Mouse (Mus musculus): ENCODE results near the gene Ptpn22. TPM values are rescaled to one million over a fixed set of nuclear protein-coding genes. Genes with fewer than 3 reads are reported as not detected.
"Not testable (repeated sequence)": the region's sequence is repeated elsewhere in the genome, so short reads cannot be mapped to it uniquely, and the experiment has no call there.

Gene Ptpn22
- polyA plus RNA-seq, 1 experiment from 2014 or later: 0.17 TPM

- H3K27ac ChIP-seq (ENCODE audit: low read depth, low read length): no peak overlapping the region
- no peaks in the 10 kb centered on the region for H3K9me3 ChIP-seq (replicated peaks; ENCODE audit: control insufficient read depth, low read length)
- H3K27me3 ChIP-seq (replicated peaks; ENCODE audit: control insufficient read depth, insufficient read depth, low read length): no peaks in the 10 kb centered on the region
- no peak overlapping the region for H3K9ac ChIP-seq (ENCODE audit: low read length)
- no peaks in the 10 kb centered on the region for H3K36me3 ChIP-seq (ENCODE audit: control insufficient read depth, insufficient read depth, low read length)
- no peak overlapping the region for H3K4me3 ChIP-seq (ENCODE audit: low read depth, low read length)
- DNase-seq (ENCODE audit: low spot score) (no peak), ATAC-seq (no peak)
- no peaks in the 10 kb centered on the region for H3K4me1 ChIP-seq (ENCODE audit: control insufficient read depth, insufficient read depth, low read length)
- H3K4me2 ChIP-seq (ENCODE audit: low read length): no peak overlapping the region
- WGBS: 82% methylated on average over 6 of the region's 6 CpGs
These were observed 24.2 kb upstream of the Ptpn22 start for GRCm38 (mm10) chr3:103835272-103835950.

DNA sequence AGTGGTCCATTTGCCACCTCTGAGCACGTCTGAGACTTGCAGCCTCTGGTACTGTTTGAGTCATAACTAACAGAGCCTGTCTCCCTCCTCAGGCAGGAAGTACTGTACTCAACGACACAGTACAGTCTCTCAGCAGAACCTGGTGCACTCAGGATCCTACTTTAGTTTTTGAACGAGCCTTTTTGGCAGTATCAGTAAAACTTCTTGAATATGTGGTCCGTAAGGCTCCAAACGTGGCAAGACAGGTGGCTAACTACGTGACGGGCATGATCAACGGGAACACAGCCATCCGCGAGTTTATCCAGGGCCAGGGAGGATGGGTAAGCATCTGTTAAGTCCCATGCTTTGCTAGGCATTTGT lies 23.7 kb upstream of the Ptpn22 start:
- H3K36me3 ChIP-seq (ENCODE audit: control insufficient read depth, insufficient read depth, low read length): no peaks in the 10 kb centered on the region
- no peak for ATAC-seq
- no peak overlapping the region for H3K4me2 ChIP-seq (ENCODE audit: low read length)
- H3K9me3 ChIP-seq (replicated peaks; ENCODE audit: control insufficient read depth, low read length): no peaks in the 10 kb centered on the region
- no peak for DNase-seq (ENCODE audit: low spot score)
- WGBS: 76% methylated on average over 10 of the region's 10 CpGs
- H3K9ac ChIP-seq (ENCODE audit: low read length): no peak overlapping the region
- H3K4me3 ChIP-seq (ENCODE audit: low read depth, low read length): no peak overlapping the region
- H3K4me1 ChIP-seq (ENCODE audit: control insufficient read depth, insufficient read depth, low read length): no peaks in the 10 kb centered on the region
- H3K27ac ChIP-seq (ENCODE audit: low read depth, low read length): no peak overlapping the region
- no peaks in the 10 kb centered on the region for H3K27me3 ChIP-seq (replicated peaks; ENCODE audit: control insufficient read depth, insufficient read depth, low read length)

DNA sequence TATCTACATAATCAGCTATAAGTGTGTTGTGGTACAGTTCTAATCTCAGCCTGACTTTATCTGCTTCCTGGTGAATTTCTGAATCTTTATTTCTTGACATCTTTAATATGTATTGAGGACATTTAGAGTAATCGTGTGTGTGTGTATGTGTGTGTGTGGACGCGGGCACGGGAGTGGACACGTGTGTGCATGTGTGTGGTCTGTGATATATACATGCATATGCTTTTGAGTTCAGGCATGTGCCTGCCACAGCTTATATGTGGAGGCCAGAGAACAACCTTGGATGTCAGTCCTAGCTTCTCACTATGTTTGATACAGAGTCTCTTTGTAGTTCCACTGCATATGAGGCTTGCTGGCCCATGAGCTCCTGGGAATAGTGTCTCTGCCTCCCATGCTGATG lies 23.1 kb upstream of the Ptpn22 start:
- Histone ChIP-seq H3K27me3 (replicated peaks; ENCODE audit: control insufficient read depth, insufficient read depth, low read length) (no peaks in the 10 kb centered on the region), H3K9ac (ENCODE audit: low read length) (no peak overlapping the region), H3K4me1 (ENCODE audit: control insufficient read depth, insufficient read depth, low read length) (no peaks in the 10 kb centered on the region), H3K36me3 (ENCODE audit: control insufficient read depth, insufficient read depth, low read length) (no peaks in the 10 kb centered on the region), H3K9me3 (replicated peaks; ENCODE audit: control insufficient read depth, low read length) (no peaks in the 10 kb centered on the region), H3K4me2 (ENCODE audit: low read length) (no peak overlapping the region), H3K4me3 (ENCODE audit: low read depth, low read length) (no peak overlapping the region), H3K27ac (ENCODE audit: low read depth, low read length) (no peak overlapping the region)
- DNase-seq (ENCODE audit: low spot score) (no peak), ATAC-seq (no peak)
- WGBS: 95% methylated on average over 5 of the region's 5 CpGs

- Histone ChIP-seq H3K9me3 (replicated peaks; ENCODE audit: control insufficient read depth, low read length) (no peaks in the 10 kb centered on the region), H3K9ac (ENCODE audit: low read length) (no peak overlapping the region), H3K27ac (ENCODE audit: low read depth, low read length) (no peak overlapping the region), H3K4me3 (ENCODE audit: low read depth, low read length) (no peak overlapping the region), H3K36me3 (ENCODE audit: control insufficient read depth, insufficient read depth, low read length) (no peaks in the 10 kb centered on the region), H3K27me3 (replicated peaks; ENCODE audit: control insufficient read depth, insufficient read depth, low read length) (no peaks in the 10 kb centered on the region), H3K4me1 (ENCODE audit: control insufficient read depth, insufficient read depth, low read length) (no peaks in the 10 kb centered on the region), H3K4me2 (ENCODE audit: low read length) (no peak overlapping the region)
- no peak for DNase-seq (ENCODE audit: low spot score)
- no peak for ATAC-seq
- 91% methylated on average over 6 of the region's 6 CpGs for WGBS
These were observed 19.9 kb upstream of the Ptpn22 start for GRCm38 (mm10) chr3:103839711-103840110.

DNA sequence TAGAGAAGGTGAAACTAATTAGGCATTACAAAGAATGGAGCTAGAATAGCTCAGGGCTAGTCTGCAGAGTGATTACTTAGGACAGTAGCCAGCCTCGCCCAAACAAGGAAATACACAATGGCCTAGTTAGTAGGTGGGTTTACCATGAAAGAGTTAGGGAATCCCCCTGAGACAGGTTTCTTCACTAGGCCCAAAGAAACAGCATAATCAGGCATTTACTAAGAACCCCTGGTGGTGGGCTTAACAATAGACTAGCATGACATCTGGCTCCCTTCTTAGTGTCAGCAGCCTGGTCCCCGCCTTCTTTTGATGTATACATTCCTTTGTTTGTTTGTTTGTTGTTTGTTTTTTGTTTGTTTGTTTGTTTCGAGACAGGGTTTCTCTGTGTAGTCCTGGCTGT lies 19.4 kb upstream of the Ptpn22 start:
- not testable (repeated sequence) for DNase-seq (ENCODE audit: low spot score); H3K27me3 ChIP-seq (replicated peaks; ENCODE audit: control insufficient read depth, insufficient read depth, low read length); H3K27ac ChIP-seq (ENCODE audit: low read depth, low read length); H3K4me2 ChIP-seq (ENCODE audit: low read length); H3K4me3 ChIP-seq (ENCODE audit: low read depth, low read length); H3K9me3 ChIP-seq (replicated peaks; ENCODE audit: control insufficient read depth, low read length); H3K9ac ChIP-seq (ENCODE audit: low read length); ATAC-seq; H3K36me3 ChIP-seq (ENCODE audit: control insufficient read depth, insufficient read depth, low read length); H3K4me1 ChIP-seq (ENCODE audit: control insufficient read depth, insufficient read depth, low read length)
- 79% methylated on average over 3 of the region's 3 CpGs for WGBS

GRCm38 (mm10) chr3:103840946-103841345 lies 18.6 kb upstream of the Ptpn22 start:
- WGBS: 92% methylated on average over 7 of the region's 7 CpGs
- not testable (repeated sequence) for H3K4me3 ChIP-seq (ENCODE audit: low read depth, low read length); H3K27ac ChIP-seq (ENCODE audit: low read depth, low read length); DNase-seq (ENCODE audit: low spot score); ATAC-seq; H3K9me3 ChIP-seq (replicated peaks; ENCODE audit: control insufficient read depth, low read length); H3K9ac ChIP-seq (ENCODE audit: low read length); H3K36me3 ChIP-seq (ENCODE audit: control insufficient read depth, insufficient read depth, low read length); H3K4me1 ChIP-seq (ENCODE audit: control insufficient read depth, insufficient read depth, low read length); H3K4me2 ChIP-seq (ENCODE audit: low read length); H3K27me3 ChIP-seq (replicated peaks; ENCODE audit: control insufficient read depth, insufficient read depth, low read length)

GRCm38 (mm10) chr3:103850644-103851363 lies 8.8 kb upstream of the Ptpn22 start:
- no peak overlapping the region for H3K4me2 ChIP-seq (ENCODE audit: low read length)
- H3K27me3 ChIP-seq (replicated peaks; ENCODE audit: control insufficient read depth, insufficient read depth, low read length): no peaks in the 10 kb centered on the region
- no peak overlapping the region for H3K4me3 ChIP-seq (ENCODE audit: low read depth, low read length)
- 83% methylated on average over 9 of the region's 9 CpGs for WGBS
- no peak overlapping the region for H3K27ac ChIP-seq (ENCODE audit: low read depth, low read length)
- DNase-seq (ENCODE audit: low spot score): no peak
- H3K36me3 ChIP-seq (ENCODE audit: control insufficient read depth, insufficient read depth, low read length): no peaks in the 10 kb centered on the region
- no peaks in the 10 kb centered on the region for H3K9me3 ChIP-seq (replicated peaks; ENCODE audit: control insufficient read depth, low read length)
- no peaks in the 10 kb centered on the region for H3K4me1 ChIP-seq (ENCODE audit: control insufficient read depth, insufficient read depth, low read length)
- ATAC-seq: no peak
- H3K9ac ChIP-seq (ENCODE audit: low read length): no peak overlapping the region

DNA sequence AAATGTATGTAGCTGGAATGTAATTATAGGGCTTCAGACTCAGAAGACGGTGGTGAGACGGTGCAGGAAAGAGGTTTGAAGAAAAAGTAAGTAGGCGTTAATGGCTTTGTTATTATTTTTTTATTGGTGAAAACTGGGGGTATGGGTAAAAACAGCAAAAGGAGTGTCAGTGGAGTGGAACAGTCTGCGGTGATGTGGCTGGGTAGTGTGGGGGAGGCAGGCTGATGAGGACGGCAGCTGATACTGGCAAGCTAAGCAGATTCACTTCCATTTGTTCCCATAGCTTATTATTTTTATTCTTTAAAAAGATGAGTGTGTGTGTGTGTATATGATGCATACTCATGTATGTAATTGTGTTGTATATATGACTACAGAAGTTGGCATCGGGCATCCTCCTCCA lies 8.1 kb upstream of the Ptpn22 start:
- no peak overlapping the region for H3K27ac ChIP-seq (ENCODE audit: low read depth, low read length)
- no peaks in the 10 kb centered on the region for H3K36me3 ChIP-seq (ENCODE audit: control insufficient read depth, insufficient read depth, low read length)
- DNase-seq (ENCODE audit: low spot score) (no peak), ATAC-seq (no peak)
- no peak overlapping the region for H3K4me2 ChIP-seq (ENCODE audit: low read length)
- no peaks in the 10 kb centered on the region for H3K9me3 ChIP-seq (replicated peaks; ENCODE audit: control insufficient read depth, low read length)
- H3K4me1 ChIP-seq (ENCODE audit: control insufficient read depth, insufficient read depth, low read length): no peaks in the 10 kb centered on the region
- 92% methylated on average over 6 of the region's 6 CpGs for WGBS
- H3K27me3 ChIP-seq (replicated peaks; ENCODE audit: control insufficient read depth, insufficient read depth, low read length): no peaks in the 10 kb centered on the region
- no peak overlapping the region for H3K4me3 ChIP-seq (ENCODE audit: low read depth, low read length)
- no peak overlapping the region for H3K9ac ChIP-seq (ENCODE audit: low read length)

DNA sequence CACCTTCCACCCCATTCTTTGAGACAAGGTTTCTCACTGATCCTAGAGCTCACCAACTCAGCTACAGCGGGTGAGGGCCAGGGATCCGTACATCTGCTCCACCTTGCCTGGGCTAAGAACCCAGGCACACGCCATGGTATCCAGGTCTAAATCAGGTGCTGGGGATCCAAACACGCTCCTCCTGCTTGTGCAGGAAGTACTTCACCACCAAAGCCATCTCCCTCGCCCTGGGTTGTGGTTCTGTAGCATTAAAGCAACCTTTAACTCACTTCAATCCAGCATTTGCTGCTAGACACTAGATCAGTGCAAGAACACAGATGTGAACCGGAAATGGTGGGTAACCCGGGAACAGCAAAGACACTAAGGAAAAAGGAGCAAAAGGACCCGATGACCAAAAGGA lies 7.7 kb upstream of the Ptpn22 start:
- WGBS: 92% methylated on average over 8 of the region's 8 CpGs
- no peak for DNase-seq (ENCODE audit: low spot score)

More for the DNA sequence above, 7.7 kb upstream of the Ptpn22 start:
- Histone ChIP-seq H3K36me3 (ENCODE audit: control insufficient read depth, insufficient read depth, low read length) (no peaks in the 10 kb centered on the region), H3K27me3 (replicated peaks; ENCODE audit: control insufficient read depth, insufficient read depth, low read length) (no peaks in the 10 kb centered on the region), H3K27ac (ENCODE audit: low read depth, low read length) (no peak overlapping the region), H3K4me1 (ENCODE audit: control insufficient read depth, insufficient read depth, low read length) (no peaks in the 10 kb centered on the region), H3K9ac (ENCODE audit: low read length) (no peak overlapping the region), H3K4me2 (ENCODE audit: low read length) (no peak overlapping the region), H3K9me3 (replicated peaks; ENCODE audit: control insufficient read depth, low read length) (no peaks in the 10 kb centered on the region), H3K4me3 (ENCODE audit: low read depth, low read length) (no peak overlapping the region)
- no peak for ATAC-seq

Data from forebrain, embryonic 14.5 days (tissue).